Mouse (Mus musculus) hindbrain, embryonic 16.5 days (tissue): ENCODE measurements at regions not wholly inside any gene's neighbourhood (a gene's known extent, or its start where the extent isn't known, plus 50 kb on each side); places are given as distances from the start of the nearest gene placed in this dataset.
A peak's percentile ranks its signal among the peaks of the same experiment; 100 is the strongest.

ENCODE experiments used
- ATAC-seq: fragments of 200-750 bp; cut with Nextera tagmentation; 2 replicates; pipeline ENCODE4 v1.8.0; 2017; ENCODE audit warnings: moderate TSS enrichment, moderate library complexity
- H3K27ac ChIP-seq: fragments of 300-500 bp; sonication (generic); 2 replicates; pipeline ENCODE4 v1.5.1; 2014; ENCODE audit warnings: low read depth, mild to moderate bottlenecking, control low read depth, low read length, moderate library complexity
- H3K27me3 ChIP-seq: fragments of 300-500 bp; sonication (generic); replicated peaks from 2 replicates; pipeline ENCODE4 v1.6.1; 2014; ENCODE audit warnings: low read length; ENCODE audit not compliant: control insufficient read depth, insufficient read depth
- H3K36me3 ChIP-seq: fragments of 300-500 bp; sonication (generic); 2 replicates; pipeline ENCODE4 v1.6.1; 2014; ENCODE audit warnings: mild to moderate bottlenecking, low read length, moderate library complexity, mixed read lengths; ENCODE audit not compliant: control insufficient read depth, insufficient read depth
- H3K4me1 ChIP-seq: fragments of 300-500 bp; sonication (generic); 2 replicates; pipeline ENCODE4 v1.6.1; 2014; ENCODE audit warnings: low read depth, low read length; ENCODE audit not compliant: control insufficient read depth, insufficient read depth
- H3K4me2 ChIP-seq: fragments of 300-500 bp; sonication (generic); 2 replicates; pipeline ENCODE4 v1.6.1; 2014; ENCODE audit warnings: mild to moderate bottlenecking, low read length, control low read depth, moderate library complexity
- H3K4me3 ChIP-seq: fragments of 300-500 bp; sonication (generic); 2 replicates; pipeline ENCODE4 v1.5.1; 2014; ENCODE audit warnings: mild to moderate bottlenecking, low read length, control low read depth, moderate library complexity
- H3K9ac ChIP-seq: fragments of 300-500 bp; sonication (generic); 2 replicates; pipeline ENCODE4 v1.6.1; 2014; ENCODE audit warnings: low read depth, mild to moderate bottlenecking, control low read depth, low read length, moderate library complexity
- H3K9me3 ChIP-seq: fragments of 300-500 bp; sonication (generic); 2 replicates; pipeline ENCODE4 v1.6.1; 2014; ENCODE audit warnings: mild to moderate bottlenecking, low read length, moderate library complexity; ENCODE audit not compliant: control insufficient read depth
- WGBS: fragments of 180-500 bp; shearing (Covaris S2); extraction: QIAGEN DNeasy Blood & Tissue Kit; methylation state at CpG from one replicate; pipeline ENCODE4 v1.1.7; 2014; 5-methylcytosine and 5-hydroxymethylcytosine counted together

- 59% methylated on average over 7 of the region's 7 CpGs for WGBS
- Histone ChIP-seq H3K4me2 (no peak overlapping the region), H3K27me3 (no peaks in the 10 kb centered on the region), H3K36me3 (no peaks in the 10 kb centered on the region), H3K9me3 (no peaks in the 10 kb centered on the region), H3K9ac (no peak overlapping the region), H3K4me3 (no peak overlapping the region), H3K27ac (no peak overlapping the region), H3K4me1 (no peaks in the 10 kb centered on the region)
- ATAC-seq: 0 out of 2 replicates have a peak, but pooled peaks have one; percentile 34
Observed at GRCm38 (mm10) chr8:89220870-89221269, 176.9 kb upstream of the Sall1 start.

GRCm38 (mm10) chr8:89220381-89220780, 176.4 kb upstream of the Sall1 start:
- Histone ChIP-seq H3K36me3 (no peaks in the 10 kb centered on the region), H3K9ac (no peak overlapping the region), H3K9me3 (no peaks in the 10 kb centered on the region), H3K4me3 (no peak overlapping the region), H3K4me1 (no peaks in the 10 kb centered on the region), H3K27ac (no peak overlapping the region), H3K4me2 (no peak overlapping the region), H3K27me3 (no peaks in the 10 kb centered on the region)
- WGBS: 95% methylated on average over 2 of the region's 2 CpGs
- no peak for ATAC-seq

GRCm38 (mm10) chr8:89219156-89219555, 175.2 kb upstream of the Sall1 start:
- Histone ChIP-seq H3K4me1 (no peaks in the 10 kb centered on the region), H3K9ac (no peak overlapping the region), H3K4me2 (no peak overlapping the region), H3K27me3 (no peaks in the 10 kb centered on the region), H3K4me3 (no peak overlapping the region), H3K27ac (no peak overlapping the region), H3K9me3 (no peaks in the 10 kb centered on the region), H3K36me3 (no peaks in the 10 kb centered on the region)
- no peak for ATAC-seq
- WGBS: 92% methylated on average over 7 of the region's 7 CpGs

- H3K9me3 ChIP-seq: no peaks in the 10 kb centered on the region
- H3K9ac ChIP-seq: no peak overlapping the region
- no peak overlapping the region for H3K4me2 ChIP-seq
- ATAC-seq: no peak
- 85% methylated on average over 2 of the region's 2 CpGs for WGBS
- H3K27ac ChIP-seq: no peak overlapping the region
- H3K4me3 ChIP-seq: no peak overlapping the region
- H3K27me3 ChIP-seq: no peaks in the 10 kb centered on the region
- no peaks in the 10 kb centered on the region for H3K4me1 ChIP-seq
- no peaks in the 10 kb centered on the region for H3K36me3 ChIP-seq
Observed at GRCm38 (mm10) chr8:89217689-89218088, 173.7 kb upstream of the Sall1 start.

GRCm38 (mm10) chr8:89211931-89212330, 168.0 kb upstream of the Sall1 start:
- Histone ChIP-seq H3K27ac (no peak overlapping the region), H3K27me3 (no peaks in the 10 kb centered on the region), H3K9ac (no peak overlapping the region), H3K36me3 (no peaks in the 10 kb centered on the region), H3K4me3 (no peak overlapping the region), H3K4me2 (no peak overlapping the region), H3K9me3 (no peaks in the 10 kb centered on the region), H3K4me1 (no peaks in the 10 kb centered on the region)
- ATAC-seq: no peak
- WGBS: 81% methylated on average over 3 of the region's 3 CpGs

- no peak overlapping the region; the same call in 1 of the 2 replicates for H3K27ac ChIP-seq
- H3K9me3 ChIP-seq: no peaks in the 10 kb centered on the region
- H3K4me3 ChIP-seq: no peak overlapping the region
- no peak overlapping the region for H3K4me2 ChIP-seq
- no peak for ATAC-seq
- 81% methylated on average over 1 of the region's 1 CpGs for WGBS
- no peaks in the 10 kb centered on the region for H3K4me1 ChIP-seq
- no peaks in the 10 kb centered on the region for H3K36me3 ChIP-seq
- no peaks in the 10 kb centered on the region for H3K27me3 ChIP-seq
- no peak overlapping the region for H3K9ac ChIP-seq
Observed at GRCm38 (mm10) chr8:89210684-89211083, 166.7 kb upstream of the Sall1 start.

GRCm38 (mm10) chr8:89207891-89208290, 163.9 kb upstream of the Sall1 start:
- no peak overlapping the region for H3K27ac ChIP-seq
- H3K4me3 ChIP-seq: no peak overlapping the region
- no peaks in the 10 kb centered on the region for H3K27me3 ChIP-seq
- no peak overlapping the region for H3K4me2 ChIP-seq
- WGBS: 78% methylated on average over 2 of the region's 2 CpGs
- no peaks in the 10 kb centered on the region for H3K4me1 ChIP-seq
- no peaks in the 10 kb centered on the region for H3K9me3 ChIP-seq
- H3K36me3 ChIP-seq: no peaks in the 10 kb centered on the region
- ATAC-seq: no peak
- H3K9ac ChIP-seq: no peak overlapping the region

GRCm38 (mm10) chr8:89202484-89203096, 158.6 kb upstream of the Sall1 start:
- H3K27ac ChIP-seq: no peak overlapping the region
- H3K9me3 ChIP-seq: no peaks in the 10 kb centered on the region
- H3K9ac ChIP-seq: no peak overlapping the region
- no peak overlapping the region for H3K4me3 ChIP-seq
- H3K4me2 ChIP-seq: no peak overlapping the region
- 55% methylated on average over 5 of the region's 5 CpGs for WGBS
- no peaks in the 10 kb centered on the region for H3K36me3 ChIP-seq
- H3K4me1 ChIP-seq: no peaks in the 10 kb centered on the region
- peak; percentile 63 for ATAC-seq
- no peaks in the 10 kb centered on the region for H3K27me3 ChIP-seq

- no peak overlapping the region for H3K27ac ChIP-seq
- H3K36me3 ChIP-seq: no peaks in the 10 kb centered on the region
- no peak overlapping the region for H3K4me2 ChIP-seq
- no peak overlapping the region for H3K9ac ChIP-seq
- WGBS: 68% methylated on average over 2 of the region's 2 CpGs
- no peak overlapping the region for H3K4me3 ChIP-seq
- no peak for ATAC-seq
- no peaks in the 10 kb centered on the region for H3K4me1 ChIP-seq
- H3K9me3 ChIP-seq: no peaks in the 10 kb centered on the region
- no peaks in the 10 kb centered on the region for H3K27me3 ChIP-seq
Observed at GRCm38 (mm10) chr8:89200301-89200700, 156.3 kb upstream of the Sall1 start.

GRCm38 (mm10) chr8:89185314-89185713, 141.4 kb upstream of the Sall1 start:
- ATAC-seq: no peak
- Histone ChIP-seq H3K36me3 (no peaks in the 10 kb centered on the region), H3K4me3 (no peak overlapping the region), H3K27me3 (no peaks in the 10 kb centered on the region), H3K4me2 (no peak overlapping the region), H3K9me3 (no peaks in the 10 kb centered on the region), H3K27ac (no peak overlapping the region), H3K9ac (no peak overlapping the region; the same call in 1 of the 2 replicates), H3K4me1 (no peaks in the 10 kb centered on the region)
- WGBS: 48% methylated on average over 17 of the region's 17 CpGs
